Mouse (Mus musculus) heart, embryonic 14.5 days (tissue): ENCODE measurements at regions not wholly inside any gene's neighbourhood (a gene's known extent, or its start where the extent isn't known, plus 50 kb on each side); places are given as distances from the start of the nearest gene placed in this dataset.

Experiments used
- ATAC-seq: fragments of 200-750 bp; cut with Nextera tagmentation; 2 replicates; pipeline ENCODE4 v1.8.0; 2017; ENCODE audit warnings: low read depth, moderate TSS enrichment; ENCODE audit not compliant: insufficient number of reproducible peaks, insufficient read depth, low FRiP score
- H3K27ac ChIP-seq, 2 experiments: fragments of 200-500 bp in 1 of 2; fragments of 300-500 bp in 1 of 2; sonication (generic) in 1 of 2; replicated peaks in 1 of 2; 2 replicates each; pipeline ENCODE4 v1.5.1; 2012 to 2014; ENCODE audit warnings: low read depth in 2 of 2, low read length in 2 of 2, control low read depth in 1 of 2, mild to moderate bottlenecking in 1 of 2, mixed read lengths in 1 of 2; ENCODE audit not compliant: control insufficient read depth in 1 of 2, insufficient read depth in 1 of 2
- H3K27me3 ChIP-seq: fragments of 300-500 bp; sonication (generic); 2 replicates; pipeline ENCODE4 v1.6.1; 2014; ENCODE audit warnings: mild to moderate bottlenecking, low read length, control low read depth; ENCODE audit not compliant: control insufficient read depth, insufficient read depth
- H3K36me3 ChIP-seq: fragments of 300-500 bp; sonication (generic); 2 replicates; pipeline ENCODE4 v1.6.1; 2014; ENCODE audit warnings: mild to moderate bottlenecking, control low read depth, low read length, mixed read lengths; ENCODE audit not compliant: control insufficient read depth, insufficient read depth
- H3K4me1 ChIP-seq, 2 experiments: fragments of 200-500 bp in 1 of 2; fragments of 300-500 bp in 1 of 2; sonication (generic) in 1 of 2; 2 replicates each; pipeline ENCODE4 v1.6.1; 2012 to 2014; ENCODE audit warnings: low read length in 2 of 2, control low read depth in 1 of 2, mixed read lengths in 1 of 2; ENCODE audit not compliant: control insufficient read depth in 2 of 2, insufficient read depth in 2 of 2
- H3K4me2 ChIP-seq: fragments of 300-500 bp; sonication (generic); 2 replicates; pipeline ENCODE4 v1.6.1; 2014; ENCODE audit warnings: mild to moderate bottlenecking, low read length
- H3K4me3 ChIP-seq, 2 experiments: fragments of 200-500 bp in 1 of 2; fragments of 300-500 bp in 1 of 2; sonication (generic) in 1 of 2; 2 replicates each; pipeline ENCODE4 v1.5.1; 2012 to 2014; ENCODE audit warnings: low read length in 2 of 2, mild to moderate bottlenecking in 2 of 2, control low read depth in 1 of 2, low read depth in 1 of 2, moderate library complexity in 1 of 2; ENCODE audit not compliant: control insufficient read depth in 1 of 2, insufficient read depth in 1 of 2
- H3K9ac ChIP-seq: fragments of 300-500 bp; sonication (generic); 2 replicates; pipeline ENCODE4 v1.6.1; 2014; ENCODE audit warnings: mild to moderate bottlenecking, low read length
- H3K9me3 ChIP-seq: fragments of 300-500 bp; sonication (generic); 2 replicates; pipeline ENCODE4 v1.6.1; 2016; ENCODE audit warnings: low read length, control low read depth; ENCODE audit not compliant: control insufficient read depth
- WGBS: fragments of 180-500 bp; shearing (Covaris S2); extraction: QIAGEN DNeasy Blood & Tissue Kit; methylation state at CpG from one replicate; pipeline ENCODE4 v1.1.7; 2014; 5-methylcytosine and 5-hydroxymethylcytosine counted together

GRCm38 (mm10) chr6:143513459-143513858, 346.4 kb downstream of the Etnk1 start:
- no peaks in the 10 kb centered on the region for H3K9me3 ChIP-seq
- no peaks in the 10 kb centered on the region for H3K36me3 ChIP-seq
- no peak overlapping the region for H3K27ac ChIP-seq
- H3K9ac ChIP-seq: no peak overlapping the region
- H3K4me3 ChIP-seq: no peak overlapping the region
- H3K4me2 ChIP-seq: no peak overlapping the region
- no peaks in the 10 kb centered on the region for H3K27me3 ChIP-seq
- WGBS: 63% methylated on average over 5 of the region's 5 CpGs
- no peaks in the 10 kb centered on the region for H3K4me1 ChIP-seq
- ATAC-seq: no peak

GRCm38 (mm10) chr6:143515137-143515536, 348.1 kb downstream of the Etnk1 start:
- no peaks in the 10 kb centered on the region for H3K9me3 ChIP-seq
- H3K4me2 ChIP-seq: no peak overlapping the region
- H3K9ac ChIP-seq: no peak overlapping the region
- no peak overlapping the region for H3K27ac ChIP-seq
- no peaks in the 10 kb centered on the region for H3K36me3 ChIP-seq
- ATAC-seq: no peak
- H3K4me1 ChIP-seq: no peaks in the 10 kb centered on the region
- H3K27me3 ChIP-seq: no peaks in the 10 kb centered on the region
- 82% methylated on average over 12 of the region's 12 CpGs for WGBS
- H3K4me3 ChIP-seq: no peak overlapping the region

GRCm38 (mm10) chr6:143516746-143517145, 349.7 kb downstream of the Etnk1 start:
- ATAC-seq: no peak

GRCm38 (mm10) chr6:143518476-143518875, 351.5 kb downstream of the Etnk1 start:
- Histone ChIP-seq H3K4me2 (no peak overlapping the region), H3K4me3 (no peak overlapping the region), H3K4me1 (no peaks in the 10 kb centered on the region), H3K9me3 (no peaks in the 10 kb centered on the region), H3K27ac (no peak overlapping the region), H3K9ac (no peak overlapping the region), H3K27me3 (no peaks in the 10 kb centered on the region), H3K36me3 (no peaks in the 10 kb centered on the region)
- WGBS: 81% methylated on average over 8 of the region's 8 CpGs
- ATAC-seq: no peak

More at GRCm38 (mm10) chr6:143516746-143517145, 349.7 kb downstream of the Etnk1 start:
- H3K4me2 ChIP-seq: no peak overlapping the region
- no peaks in the 10 kb centered on the region for H3K9me3 ChIP-seq
- H3K27me3 ChIP-seq: no peaks in the 10 kb centered on the region
- H3K36me3 ChIP-seq: no peaks in the 10 kb centered on the region
- WGBS: 73% methylated on average over 1 of the region's 1 CpGs
- no peak overlapping the region for H3K9ac ChIP-seq
- no peak overlapping the region for H3K27ac ChIP-seq
- H3K4me3 ChIP-seq: no peak overlapping the region
- no peaks in the 10 kb centered on the region for H3K4me1 ChIP-seq

GRCm38 (mm10) chr6:143519668-143520067, 352.6 kb downstream of the Etnk1 start:
- Histone ChIP-seq H3K4me3 (no peak overlapping the region), H3K27me3 (no peaks in the 10 kb centered on the region), H3K9ac (no peak overlapping the region), H3K9me3 (no peaks in the 10 kb centered on the region), H3K36me3 (no peaks in the 10 kb centered on the region), H3K27ac (no peak overlapping the region), H3K4me2 (no peak overlapping the region), H3K4me1 (no peaks in the 10 kb centered on the region)
- 90% methylated on average over 5 of the region's 5 CpGs for WGBS
- no peak for ATAC-seq

- H3K36me3 ChIP-seq: no peaks in the 10 kb centered on the region
- no peak overlapping the region for H3K9ac ChIP-seq
- no peak overlapping the region for H3K27ac ChIP-seq
- H3K4me3 ChIP-seq: no peak overlapping the region
- WGBS: 76% methylated on average over 4 of the region's 4 CpGs
- H3K9me3 ChIP-seq: no peaks in the 10 kb centered on the region
- H3K4me1 ChIP-seq: no peaks in the 10 kb centered on the region
- H3K4me2 ChIP-seq: no peak overlapping the region
- H3K27me3 ChIP-seq: no peaks in the 10 kb centered on the region
- ATAC-seq: no peak
Measured at GRCm38 (mm10) chr6:143525092-143525491, 358.1 kb downstream of the Etnk1 start.

- no peak for ATAC-seq
- Histone ChIP-seq H3K27ac (no peak overlapping the region), H3K4me1 (peaks cover 0 to 2% of the 10 kb centered on the region in 2 experiments; a peak in 1 of 4 replicates), H3K27me3 (no peaks in the 10 kb centered on the region), H3K36me3 (no peaks in the 10 kb centered on the region), H3K9me3 (no peaks in the 10 kb centered on the region), H3K9ac (no peak overlapping the region), H3K4me2 (no peak overlapping the region), H3K4me3 (no peak overlapping the region)
- 87% methylated on average over 7 of the region's 7 CpGs for WGBS
Measured at GRCm38 (mm10) chr6:143528898-143529297, 361.9 kb downstream of the Etnk1 start.

- no peak overlapping the region for H3K4me2 ChIP-seq
- no peak overlapping the region for H3K9ac ChIP-seq
- no peaks in the 10 kb centered on the region for H3K9me3 ChIP-seq
- ATAC-seq: no peak
- H3K4me1 ChIP-seq: peaks cover 0 to 2% of the 10 kb centered on the region in 2 experiments; a peak in 1 of 4 replicates
- no peaks in the 10 kb centered on the region for H3K27me3 ChIP-seq
- no peak overlapping the region for H3K27ac ChIP-seq
- no peak overlapping the region for H3K4me3 ChIP-seq
- H3K36me3 ChIP-seq: no peaks in the 10 kb centered on the region
- 74% methylated on average over 13 of the region's 13 CpGs for WGBS
Measured at GRCm38 (mm10) chr6:143530372-143531224, 363.6 kb downstream of the Etnk1 start.
